Mouse (Mus musculus): ENCODE measurements around the gene Olfr1413. TPM values are rescaled to one million over a fixed set of nuclear protein-coding genes. Genes with fewer than 3 reads are reported as not detected.
A peak's percentile ranks its signal among the peaks of the same experiment; 100 is the strongest.

Olfr1413 gene
- polyA plus RNA-seq (2011; ENCODE audit: insufficient read depth, insufficient read length, low replicate concordance, missing spikeins), result not detected in 2 replicates

DNA sequence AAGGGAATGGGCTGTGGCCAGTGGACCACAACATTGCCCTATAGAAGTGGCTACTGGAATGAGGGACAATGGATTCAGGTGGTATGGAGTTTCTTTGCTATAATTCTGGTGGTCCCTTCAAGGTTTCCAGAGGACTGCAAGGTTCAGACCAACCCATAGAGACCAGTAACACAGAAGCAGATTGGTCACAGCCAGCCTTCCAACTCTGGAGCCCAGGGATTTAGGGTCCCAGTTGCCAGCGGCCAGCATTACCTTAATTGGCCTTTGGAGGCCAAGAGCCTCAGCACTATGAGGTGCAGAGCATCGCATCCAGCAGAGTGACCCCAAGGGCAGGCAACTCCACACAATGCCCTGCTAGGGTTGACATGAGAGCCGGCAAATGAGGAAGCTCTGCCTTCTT, at the start of gene Olfr1413:
Olfr1413 (plus strand) TSS at position 301 of the 400 bp plus-strand sequence.
- Histone ChIP-seq H3K4me1 (ENCODE audit: control insufficient read depth, insufficient read depth, low read length) (no peaks in the 10 kb centered on the region), H3K27ac (ENCODE audit: control insufficient read depth, insufficient read depth, low read depth, low read length, poor library complexity) (no peak within 1 kb of the TSS), H3K4me3 (replicated peaks; ENCODE audit: control insufficient read depth, low read depth, low read length) (no peak within 1 kb of the TSS)
- TF ChIP-seq POLR2A (IDR thresholded peaks at IDR 0.05; ENCODE audit: borderline replicate concordance, control insufficient read depth, low read depth, low read length), result no peak
- no peak for TF ChIP-seq CTCF (IDR thresholded peaks at IDR 0.05; ENCODE audit: control insufficient read depth, insufficient read depth, low read length)
- 70% methylated on average over 3 of the region's 3 CpGs for WGBS

DNA sequence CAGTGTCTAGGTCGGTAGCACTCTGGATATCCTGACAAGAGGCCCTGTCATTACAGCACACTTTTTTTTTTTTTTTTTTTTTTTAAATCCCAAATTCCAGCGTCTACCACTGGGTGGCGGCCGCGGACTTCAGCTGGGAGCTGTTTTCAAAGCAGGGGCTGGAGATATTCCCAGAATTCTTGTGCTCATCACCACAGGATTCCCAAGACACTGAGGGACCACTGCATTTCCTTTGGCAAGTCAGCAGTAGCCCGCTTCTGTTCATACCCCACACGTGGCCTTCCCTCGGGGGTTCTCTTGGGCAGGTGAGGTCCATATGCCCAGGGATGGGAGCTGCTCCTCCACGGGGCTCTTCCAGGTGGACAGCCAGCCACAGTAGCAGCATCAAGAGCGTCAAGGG, 49.7 kb upstream of the Olfr1413 start:
- TF ChIP-seq CTCF (IDR thresholded peaks at IDR 0.05; ENCODE audit: control insufficient read depth, insufficient read depth, low read length), result 0 out of 2 replicates have a peak, but pooled peaks have one; percentile 18
- TF ChIP-seq POLR2A (IDR thresholded peaks at IDR 0.05; ENCODE audit: borderline replicate concordance, control insufficient read depth, low read depth, low read length), result no peak
- 14% methylated on average over 10 of the region's 10 CpGs for WGBS
- H3K4me1 ChIP-seq (ENCODE audit: control insufficient read depth, insufficient read depth, low read length), result no peaks in the 10 kb centered on the region; the same call in 1 of the 2 replicates

DNA sequence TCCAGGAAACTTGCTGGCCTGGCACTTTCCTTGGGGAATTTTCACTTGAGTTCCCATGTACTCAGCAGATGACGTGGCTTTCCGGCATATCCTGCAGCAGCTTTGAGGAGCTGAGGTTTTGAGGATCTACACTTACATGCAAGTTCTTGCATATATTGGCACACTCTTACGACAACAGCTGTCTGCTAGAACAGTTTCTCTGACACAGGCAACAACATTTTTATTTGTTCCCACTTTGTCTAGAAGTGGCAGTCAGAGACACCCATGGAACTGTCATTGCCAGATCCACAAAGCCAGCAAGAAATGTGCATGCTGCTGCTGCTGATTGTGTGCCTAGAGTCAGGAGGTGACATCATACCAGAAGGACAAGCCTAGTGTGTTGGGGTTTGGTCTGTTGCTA, 47.4 kb upstream of the Olfr1413 start:
- TF ChIP-seq POLR2A (IDR thresholded peaks at IDR 0.05; ENCODE audit: borderline replicate concordance, control insufficient read depth, low read depth, low read length) (no peak), CTCF (IDR thresholded peaks at IDR 0.05; ENCODE audit: control insufficient read depth, insufficient read depth, low read length) (no peak)
- H3K4me3 ChIP-seq (replicated peaks; ENCODE audit: control insufficient read depth, low read depth, low read length), result no peak overlapping the region
- 78% methylated on average over 3 of the region's 3 CpGs for WGBS
- H3K4me1 ChIP-seq (ENCODE audit: control insufficient read depth, insufficient read depth, low read length), result no peaks in the 10 kb centered on the region; the same call in 1 of the 2 replicates
- no peak overlapping the region for H3K27ac ChIP-seq (ENCODE audit: control insufficient read depth, insufficient read depth, low read depth, low read length, poor library complexity)

More for the DNA sequence above, 49.7 kb upstream of the Olfr1413 start:
- no peak overlapping the region for H3K27ac ChIP-seq (ENCODE audit: control insufficient read depth, insufficient read depth, low read depth, low read length, poor library complexity)
- no peak overlapping the region for H3K4me3 ChIP-seq (replicated peaks; ENCODE audit: control insufficient read depth, low read depth, low read length)

DNA sequence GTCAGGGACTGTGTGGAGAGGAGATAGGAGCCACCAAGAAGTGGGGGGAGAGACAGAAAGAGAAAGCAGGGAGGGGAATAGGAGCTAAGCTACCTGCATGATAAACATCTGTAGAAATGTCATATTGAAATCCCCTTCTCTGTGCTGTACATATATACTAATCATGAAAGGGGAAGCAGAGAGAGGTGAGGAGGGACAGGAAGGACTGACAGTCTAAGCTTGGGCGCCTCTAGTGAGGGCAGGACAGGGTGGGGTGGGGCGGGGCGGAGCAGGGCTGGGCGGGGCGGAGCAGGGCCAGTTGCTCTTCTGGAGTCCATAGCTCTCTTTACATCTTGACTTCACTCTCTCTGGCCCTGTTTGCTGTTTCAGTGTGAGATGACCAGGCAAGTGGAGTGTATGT, 34.1 kb upstream of the Olfr1413 start:
- Histone ChIP-seq H3K27ac (ENCODE audit: control insufficient read depth, insufficient read depth, low read depth, low read length, poor library complexity) (no peak overlapping the region), H3K4me3 (replicated peaks; ENCODE audit: control insufficient read depth, low read depth, low read length) (no peak overlapping the region), H3K4me1 (ENCODE audit: control insufficient read depth, insufficient read depth, low read length) (no peaks in the 10 kb centered on the region)
- no peak for TF ChIP-seq CTCF (IDR thresholded peaks at IDR 0.05; ENCODE audit: control insufficient read depth, insufficient read depth, low read length)
- 39% methylated on average over 5 of the region's 5 CpGs for WGBS

DNA sequence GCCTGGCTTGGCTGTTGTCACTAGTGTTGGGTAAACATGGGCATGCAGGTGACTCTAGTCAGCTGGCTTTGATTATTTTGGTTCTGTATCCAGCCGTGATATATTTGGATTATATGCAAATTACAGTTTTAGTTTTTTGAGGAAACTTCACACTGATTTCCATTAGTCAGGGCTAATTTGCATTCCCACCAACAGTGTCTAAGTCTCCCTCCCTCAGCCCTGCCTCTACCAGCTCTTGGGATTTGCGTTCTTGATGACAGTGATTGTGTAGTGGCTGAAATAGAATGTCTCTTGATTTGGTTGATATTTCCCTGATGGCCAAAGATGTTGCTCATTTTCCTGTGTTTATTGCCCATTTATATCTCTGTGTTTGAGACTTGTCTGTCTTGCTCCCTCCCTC, 32.1 kb upstream of the Olfr1413 start:
- TF ChIP-seq POLR2A (IDR thresholded peaks at IDR 0.05; ENCODE audit: borderline replicate concordance, control insufficient read depth, low read depth, low read length) (no peak), CTCF (IDR thresholded peaks at IDR 0.05; ENCODE audit: control insufficient read depth, insufficient read depth, low read length) (no peak)
- H3K4me3 ChIP-seq (replicated peaks; ENCODE audit: control insufficient read depth, low read depth, low read length), result no peak overlapping the region
- H3K27ac ChIP-seq (ENCODE audit: control insufficient read depth, insufficient read depth, low read depth, low read length, poor library complexity), result no peak overlapping the region
- H3K4me1 ChIP-seq (ENCODE audit: control insufficient read depth, insufficient read depth, low read length), result no peaks in the 10 kb centered on the region
- 42% methylated on average over 2 of the region's 2 CpGs for WGBS

DNA sequence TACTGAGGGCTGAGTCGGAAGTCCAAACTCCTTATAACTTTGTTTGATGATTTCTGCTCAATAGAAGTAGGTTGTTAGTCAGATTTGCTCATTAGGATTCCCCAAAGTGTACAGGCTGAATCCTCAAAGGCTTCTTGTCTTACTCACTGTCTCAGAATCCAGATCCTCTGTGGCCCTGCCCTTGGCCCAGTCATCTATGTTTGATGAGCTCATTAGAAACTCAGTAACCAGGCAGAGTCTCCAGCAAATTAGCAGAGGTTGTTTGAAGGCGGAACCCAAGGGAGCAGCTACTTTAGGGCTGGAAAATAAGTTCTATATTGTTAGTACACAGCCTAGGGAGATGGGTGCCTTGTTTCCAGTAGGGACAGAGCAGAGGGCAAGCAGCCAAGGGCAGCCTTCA, 25.2 kb upstream of the Olfr1413 start:
- WGBS, result 71% methylated on average over 2 of the region's 2 CpGs

DNA sequence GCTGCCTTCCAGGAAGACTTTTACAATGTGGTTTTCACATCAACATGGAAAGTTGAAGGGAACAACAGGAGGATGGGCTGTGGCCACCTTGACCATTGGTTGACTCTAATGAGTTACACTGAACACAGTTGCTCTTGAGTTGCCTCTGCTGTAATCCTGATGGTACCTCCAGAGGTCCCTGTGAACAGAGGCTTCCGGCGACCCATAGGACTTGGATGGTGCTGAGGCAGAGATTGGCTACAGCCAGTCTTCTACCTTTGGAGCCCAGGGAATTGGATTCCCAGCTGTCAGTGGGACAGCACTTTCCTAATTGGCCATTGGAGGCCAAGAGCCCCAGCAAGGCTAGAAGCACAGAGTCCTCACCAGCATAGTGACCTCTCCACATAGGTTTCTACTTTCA, 14.4 kb downstream of the Olfr1413 start, which contains the start of gene Olfr1412:
Olfr1412 (plus strand) TSS at position 301 of the 400 bp plus-strand sequence.
- WGBS, result 79% methylated on average over 2 of the region's 2 CpGs

More for the DNA sequence above, 25.2 kb upstream of the Olfr1413 start:
- no peak for TF ChIP-seq POLR2A (IDR thresholded peaks at IDR 0.05; ENCODE audit: borderline replicate concordance, control insufficient read depth, low read depth, low read length)
- TF ChIP-seq CTCF (IDR thresholded peaks at IDR 0.05; ENCODE audit: control insufficient read depth, insufficient read depth, low read length), result no peak
- Histone ChIP-seq H3K4me1 (ENCODE audit: control insufficient read depth, insufficient read depth, low read length) (no peaks in the 10 kb centered on the region), H3K4me3 (replicated peaks; ENCODE audit: control insufficient read depth, low read depth, low read length) (no peak overlapping the region), H3K27ac (ENCODE audit: control insufficient read depth, insufficient read depth, low read depth, low read length, poor library complexity) (no peak overlapping the region)

DNA sequence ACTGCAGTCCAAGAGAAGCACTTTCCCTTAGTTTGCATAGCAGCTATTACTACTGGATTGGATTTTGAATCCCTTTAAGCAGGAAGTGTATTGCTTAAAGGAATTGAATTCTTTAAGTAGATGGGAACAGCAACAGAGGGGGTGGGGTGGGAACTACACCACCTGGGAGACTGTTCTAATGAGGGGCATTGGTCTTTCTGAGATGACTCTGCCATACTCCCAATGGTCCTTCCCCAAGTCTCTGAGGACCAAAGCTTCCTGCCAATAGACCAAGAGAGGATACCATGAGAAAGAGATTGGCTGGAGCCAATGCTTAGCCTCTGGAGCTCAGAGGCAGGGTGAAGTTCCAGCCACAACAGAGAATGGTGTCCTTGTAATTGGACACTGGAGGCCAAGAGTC, 23.0 kb downstream of the Olfr1413 start, which contains the start of gene Olfr1411:
Olfr1411 (plus strand) TSS at position 301 of the 400 bp plus-strand sequence.
- Histone ChIP-seq H3K4me1 (ENCODE audit: control insufficient read depth, insufficient read depth, low read length) (no peaks in the 10 kb centered on the region), H3K4me3 (replicated peaks; ENCODE audit: control insufficient read depth, low read depth, low read length) (no peak within 1 kb of the TSS), H3K27ac (ENCODE audit: control insufficient read depth, insufficient read depth, low read depth, low read length, poor library complexity) (no peak within 1 kb of the TSS)
- no peak for TF ChIP-seq POLR2A (IDR thresholded peaks at IDR 0.05; ENCODE audit: borderline replicate concordance, control insufficient read depth, low read depth, low read length)
- no peak for TF ChIP-seq CTCF (IDR thresholded peaks at IDR 0.05; ENCODE audit: control insufficient read depth, insufficient read depth, low read length)

More for the DNA sequence above, 14.4 kb downstream of the Olfr1413 start, which contains the start of gene Olfr1412:
- Histone ChIP-seq H3K27ac (ENCODE audit: control insufficient read depth, insufficient read depth, low read depth, low read length, poor library complexity) (no peak within 1 kb of the TSS), H3K4me1 (ENCODE audit: control insufficient read depth, insufficient read depth, low read length) (no peaks in the 10 kb centered on the region), H3K4me3 (replicated peaks; ENCODE audit: control insufficient read depth, low read depth, low read length) (no peak within 1 kb of the TSS)
- no peak for TF ChIP-seq POLR2A (IDR thresholded peaks at IDR 0.05; ENCODE audit: borderline replicate concordance, control insufficient read depth, low read depth, low read length)
- no peak for TF ChIP-seq CTCF (IDR thresholded peaks at IDR 0.05; ENCODE audit: control insufficient read depth, insufficient read depth, low read length)

DNA sequence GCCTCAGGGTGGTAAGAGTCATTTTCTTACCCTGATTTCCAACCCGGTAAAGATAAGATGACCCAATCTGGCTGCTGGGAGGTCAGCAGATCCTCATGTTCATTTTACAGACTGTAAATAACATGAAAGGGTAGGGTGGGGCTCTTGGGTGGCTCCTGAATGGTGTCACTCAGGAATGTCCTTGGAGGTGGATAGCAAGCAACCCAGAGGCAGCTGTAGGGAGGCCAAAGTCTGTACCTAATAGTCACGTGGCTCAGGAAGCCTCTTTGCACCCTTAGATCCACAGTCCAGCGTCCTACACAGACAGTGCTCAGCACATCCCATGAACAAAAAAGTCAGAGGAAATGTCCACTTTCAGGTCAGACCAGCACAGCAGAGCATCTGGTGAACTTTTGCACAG, 24.9 kb downstream of the Olfr1413 start:
- TF ChIP-seq CTCF (IDR thresholded peaks at IDR 0.05; ENCODE audit: control insufficient read depth, insufficient read depth, low read length), result no peak
- no peak overlapping the region for H3K4me3 ChIP-seq (replicated peaks; ENCODE audit: control insufficient read depth, low read depth, low read length)
- H3K4me1 ChIP-seq (ENCODE audit: control insufficient read depth, insufficient read depth, low read length), result no peaks in the 10 kb centered on the region
- 78% methylated on average over 3 of the region's 3 CpGs for WGBS
- no peak overlapping the region for H3K27ac ChIP-seq (ENCODE audit: control insufficient read depth, insufficient read depth, low read depth, low read length, poor library complexity)

All from bone marrow, adult 2 months (tissue).